ENCODE assay signal across 12 mouse cellular contexts in the genomic region with DNA sequence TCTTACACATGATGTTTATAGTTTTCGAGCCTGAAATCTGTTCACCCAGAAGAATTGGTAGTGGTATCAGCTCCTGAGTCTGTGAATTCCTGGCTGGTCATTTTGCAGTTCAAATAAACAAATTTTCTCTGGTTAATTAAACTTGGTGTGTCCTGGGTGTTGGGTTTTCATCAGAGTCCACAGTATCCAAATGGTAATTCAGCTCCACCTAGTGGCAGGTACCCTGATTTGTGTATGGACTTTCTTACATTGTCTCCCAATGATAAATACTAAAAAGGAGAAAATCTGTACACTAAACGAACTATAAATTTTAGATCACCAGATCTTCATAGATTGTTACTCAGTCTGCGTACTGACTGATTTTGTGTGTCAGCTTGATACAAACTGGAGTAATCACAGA. TPM values are rescaled to one million over a fixed set of nuclear protein-coding genes. Genes with fewer than 3 reads are reported as not detected.
DNase-seq lines count a peak whose midpoint lies in the region; ATAC-seq and TF ChIP-seq lines count a peak whose summit lies in the region.
"Had no signal": no experiment of that assay in that cellular context is flagged by ENCODE, and none has a peak within 500 bp of the region (broad histone marks: within the 10 kb centered on the region; RNA-seq: fewer than 3 reads in every experiment).

No protein-coding gene starts in this region.

- no peak overlapping the region for H3K9ac ChIP-seq in heart, adult 2 months (ENCODE audit: low read depth, low read length)
- no peak overlapping the region for H3K9ac ChIP-seq in lung, postnatal 0 days (replicated peaks; ENCODE audit: low read depth)
- H3K9ac ChIP-seq in hindbrain, embryonic 12.5 days: no peak overlapping the region
- H3K9ac ChIP-seq: stomach, embryonic 15.5 days had no signal

- H3K36me3 ChIP-seq in heart, adult 2 months (ENCODE audit: control insufficient read depth, insufficient read depth, low read length): no peaks in the 10 kb centered on the region
- H3K36me3 ChIP-seq in lung, postnatal 0 days (ENCODE audit: insufficient read depth, low read length): no peaks in the 10 kb centered on the region
- no peaks in the 10 kb centered on the region for H3K36me3 ChIP-seq in hindbrain, embryonic 12.5 days
- H3K36me3 ChIP-seq: limb, embryonic 10.5 days; stomach, embryonic 15.5 days had no signal

- ATAC-seq in lung, postnatal 0 days: no peak
- ATAC-seq in hindbrain, embryonic 12.5 days (ENCODE audit: low FRiP score): no peak

- no peak for TF ChIP-seq EP300 in heart, adult 2 months (IDR thresholded peaks at IDR 0.05; ENCODE audit: insufficient read depth, low read depth, low read length)
- no peak for TF ChIP-seq EP300 in lung, postnatal 0 days (IDR thresholded peaks at IDR 0.05)

- WGBS in heart, adult 2 months: 35% methylated on average over 3 of the region's 3 CpGs
- 48% methylated on average over 3 of the region's 3 CpGs for WGBS in lung, postnatal 0 days
- 59% methylated on average over 3 of the region's 3 CpGs for WGBS in large intestine, adult 2 months
- 65% methylated on average over 3 of the region's 3 CpGs for WGBS in hindbrain, embryonic 12.5 days

- TF ChIP-seq POLR2A in heart, adult 2 months (IDR thresholded peaks at IDR 0.05; ENCODE audit: insufficient read depth, low read depth, low read length): no peak

- TF ChIP-seq CTCF in heart, adult 2 months (IDR thresholded peaks at IDR 0.05): peak; percentile 40
- TF ChIP-seq CTCF in lung, postnatal 0 days (IDR thresholded peaks at IDR 0.05): peak; percentile 30; the same call in 1 of the 2 replicates

- no peak overlapping the region for H3K27ac ChIP-seq in heart, adult 2 months
- H3K27ac ChIP-seq in lung, postnatal 0 days (ENCODE audit: low read length): no peak overlapping the region
- H3K27ac ChIP-seq in hindbrain, embryonic 12.5 days: no peak overlapping the region
- H3K27ac ChIP-seq: limb, embryonic 10.5 days; stomach, embryonic 15.5 days had no signal

- no peak for DNase-seq in heart, adult 2 months
- no peak for DNase-seq in heart, postnatal 10 days
- DNase-seq in lung, postnatal 0 days (ENCODE audit: low spot score): no peak
- no peak for DNase-seq in lung, postnatal 4 days
- DNase-seq in R1 (ENCODE audit: low read depth, low spot score): peak; percentile 38
- peak; percentile 7 for DNase-seq in large intestine, adult 2 months (ENCODE audit: low read depth, low spot score)
- no peak for DNase-seq in ovary, adult 18-20 months (ENCODE audit: low spot score)

- intact Hi-C loops in heart, adult 2 months (cut with DNase I): no loop called here
- intact Hi-C loops in heart, postnatal 10 days (cut with DNase I): no loop called here

- H3K9me3 ChIP-seq in lung, postnatal 0 days (ENCODE audit: low read length): no peaks in the 10 kb centered on the region
- H3K9me3 ChIP-seq in hindbrain, embryonic 12.5 days (replicated peaks): no peaks in the 10 kb centered on the region
- H3K9me3 ChIP-seq: limb, embryonic 10.5 days; stomach, embryonic 15.5 days had no signal

- H3K79me2 ChIP-seq in heart, adult 2 months (replicated peaks; ENCODE audit: control insufficient read depth, insufficient read depth, low read length): no peaks in the 10 kb centered on the region

- no peak overlapping the region for H3K4me2 ChIP-seq in lung, postnatal 0 days (replicated peaks; ENCODE audit: low read depth, low read length)
- H3K4me2 ChIP-seq in hindbrain, embryonic 12.5 days (replicated peaks): no peak overlapping the region
- H3K4me2 ChIP-seq: stomach, embryonic 15.5 days had no signal

- H3K4me1 ChIP-seq in heart, adult 2 months (ENCODE audit: control insufficient read depth, insufficient read depth, low read length): no peaks in the 10 kb centered on the region
- no peaks in the 10 kb centered on the region for H3K4me1 ChIP-seq in lung, postnatal 0 days (ENCODE audit: insufficient read depth, low read depth, low read length)
- H3K4me1 ChIP-seq in hindbrain, embryonic 12.5 days: no peaks in the 10 kb centered on the region
- H3K4me1 ChIP-seq: limb, embryonic 10.5 days; stomach, embryonic 15.5 days had no signal

- H3K4me3 ChIP-seq in heart, adult 2 months: no peak overlapping the region
- H3K4me3 ChIP-seq in lung, postnatal 0 days (ENCODE audit: low read depth, low read length): no peak overlapping the region
- no peak overlapping the region for H3K4me3 ChIP-seq in hindbrain, embryonic 12.5 days
- H3K4me3 ChIP-seq: limb, embryonic 10.5 days; stomach, embryonic 15.5 days had no signal

- H3K27me3 ChIP-seq in heart, adult 2 months (ENCODE audit: control insufficient read depth, insufficient read depth, low read length): no peaks in the 10 kb centered on the region
- no peaks in the 10 kb centered on the region for H3K27me3 ChIP-seq in lung, postnatal 0 days (replicated peaks; ENCODE audit: insufficient read depth, low read length)
- H3K27me3 ChIP-seq in hindbrain, embryonic 12.5 days: no peaks in the 10 kb centered on the region
- H3K27me3 ChIP-seq: stomach, embryonic 15.5 days had no signal

RNA-seq across cellular contexts. Expression of a gene that starts 3.4 kb away (rescaled TPM):
- total RNA-seq in heart, adult 2 months (2021): not detected
- polyA plus RNA-seq in heart, adult 2 months (2012; rRNA removed): 0.06 TPM in 1 of 2 replicates, not detected in the other
- total RNA-seq in heart, postnatal 10 days (2021): not detected
- polyA plus RNA-seq in lung, postnatal 0 days (2015; fragmentation: Nextera tagmentation; extraction: Ambion mirVana): not detected in 2 replicates
- polyA plus RNA-seq in large intestine, adult 2 months (2012; rRNA removed): 2.2 and 18.9 TPM in 2 replicates
- not detected in 2 replicates for polyA plus RNA-seq in hindbrain, embryonic 12.5 days (2016; fragmentation: Nextera tagmentation; extraction: Ambion mirVana)
- total RNA-seq: megakaryocyte progenitor cell, adult 5-6 weeks had no signal
- polyA plus RNA-seq: heart, embryonic 14.5 days; limb, embryonic 10.5 days had no signal

Comparison
In these comparisons a context has a peak if more than half of its experiments do, and no peak if none do; other contexts are left out.
1. DNase-seq: peak in R1 (single experiment) and large intestine, adult 2 months (single experiment); none in heart, adult 2 months (0 of 2), heart, postnatal 10 days (0 of 2), lung, postnatal 0 days (single experiment), lung, postnatal 4 days (0 of 2) and ovary, adult 18-20 months (single experiment).